Mouse (Mus musculus) stomach, embryonic 14.5 days (tissue): ENCODE data around the gene Ctla4. TPM values are rescaled to one million over a fixed set of nuclear protein-coding genes. Genes with fewer than 3 reads are reported as not detected.

Experiments
- ATAC-seq: fragments of 200-750 bp; cut with Nextera tagmentation; 2 replicates; pipeline ENCODE4 v1.8.0; 2017; ENCODE audit warnings: low read depth, moderate TSS enrichment; ENCODE audit not compliant: insufficient number of reproducible peaks, insufficient read depth, low FRiP score
- H3K27ac ChIP-seq: fragments of 300-500 bp; sonication (generic); 2 replicates; pipeline ENCODE4 v1.5.1; 2014; ENCODE audit warnings: mild to moderate bottlenecking, low read length, moderate library complexity, mixed read lengths
- H3K27me3 ChIP-seq: fragments of 300-500 bp; sonication (generic); 2 replicates; pipeline ENCODE4 v1.6.1; 2014; ENCODE audit warnings: low read length, control low read depth, mixed read lengths; ENCODE audit not compliant: control insufficient read depth, insufficient read depth
- H3K36me3 ChIP-seq: fragments of 300-500 bp; sonication (generic); 2 replicates; pipeline ENCODE4 v1.6.1; 2014; ENCODE audit warnings: mild to moderate bottlenecking, control low read depth, low read length, moderate library complexity, mixed read lengths; ENCODE audit not compliant: control insufficient read depth, insufficient read depth
- H3K4me1 ChIP-seq: fragments of 300-500 bp; sonication (generic); 2 replicates; pipeline ENCODE4 v1.6.1; 2014; ENCODE audit warnings: low read length, control low read depth, mixed read lengths; ENCODE audit not compliant: control insufficient read depth, insufficient read depth
- H3K4me2 ChIP-seq: fragments of 300-500 bp; sonication (generic); replicated peaks from 2 replicates; pipeline ENCODE4 v1.6.1; 2014; ENCODE audit warnings: low read depth, low read length, control low read depth
- H3K4me3 ChIP-seq: fragments of 300-500 bp; sonication (generic); 2 replicates; pipeline ENCODE4 v1.5.1; 2014; ENCODE audit warnings: low read depth, low read length, control low read depth
- H3K9ac ChIP-seq: fragments of 300-500 bp; sonication (generic); replicated peaks from 2 replicates; pipeline ENCODE4 v1.6.1; 2014; ENCODE audit warnings: low read depth, mild to moderate bottlenecking, control low read depth, low read length, moderate library complexity, mixed read lengths
- H3K9me3 ChIP-seq: fragments of 300-500 bp; sonication (generic); 2 replicates; pipeline ENCODE4 v1.6.1; 2016; ENCODE audit warnings: low read depth, low read length, control low read depth; ENCODE audit not compliant: control insufficient read depth
- WGBS: fragments of 180-500 bp; shearing (Covaris S2); extraction: QIAGEN DNeasy Blood & Tissue Kit; methylation state at CpG from one replicate; pipeline ENCODE4 v1.1.7; 2014; 5-methylcytosine and 5-hydroxymethylcytosine counted together
- polyA plus RNA-seq: library from polyadenylated mRNA; unstranded; fragments of >200 nt; fragmentation: Nextera tagmentation; extraction: Ambion mirVana; gene quantifications from 2 replicates; pipeline ENCODE4 v1.2.1, GENCODE M21; 2014

The Ctla4 gene
- polyA plus RNA-seq, 1 experiment from 2014 or later: not detected

DNA sequence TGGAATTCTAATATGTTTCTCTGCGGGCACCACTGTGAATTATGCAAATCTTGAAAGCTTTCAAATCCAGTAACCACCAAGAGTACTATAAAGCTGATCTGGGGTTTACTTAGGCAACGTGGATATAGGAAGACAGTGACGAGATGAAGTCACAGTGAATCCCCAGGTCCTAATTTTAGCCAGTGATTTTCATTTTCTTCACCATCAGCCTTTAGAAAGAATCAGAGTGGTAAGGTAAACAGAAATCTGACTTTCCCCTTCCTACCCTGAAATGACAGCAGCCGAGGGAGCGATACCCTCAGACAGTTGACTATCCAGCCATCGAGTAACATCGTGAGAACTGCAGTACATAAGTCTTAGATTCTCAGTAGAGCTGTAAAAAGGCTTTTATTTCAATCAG lies 16.3 kb downstream of the Ctla4 start:
- H3K27me3 ChIP-seq: no peaks in the 10 kb centered on the region
- H3K9me3 ChIP-seq: no peaks in the 10 kb centered on the region
- H3K4me1 ChIP-seq: no peaks in the 10 kb centered on the region
- H3K9ac ChIP-seq: no peak overlapping the region
- no peaks in the 10 kb centered on the region for H3K36me3 ChIP-seq
- no peak overlapping the region for H3K27ac ChIP-seq
- WGBS: 90% methylated on average over 7 of the region's 7 CpGs
- no peak for ATAC-seq
- no peak overlapping the region for H3K4me2 ChIP-seq
- H3K4me3 ChIP-seq: no peak overlapping the region

DNA sequence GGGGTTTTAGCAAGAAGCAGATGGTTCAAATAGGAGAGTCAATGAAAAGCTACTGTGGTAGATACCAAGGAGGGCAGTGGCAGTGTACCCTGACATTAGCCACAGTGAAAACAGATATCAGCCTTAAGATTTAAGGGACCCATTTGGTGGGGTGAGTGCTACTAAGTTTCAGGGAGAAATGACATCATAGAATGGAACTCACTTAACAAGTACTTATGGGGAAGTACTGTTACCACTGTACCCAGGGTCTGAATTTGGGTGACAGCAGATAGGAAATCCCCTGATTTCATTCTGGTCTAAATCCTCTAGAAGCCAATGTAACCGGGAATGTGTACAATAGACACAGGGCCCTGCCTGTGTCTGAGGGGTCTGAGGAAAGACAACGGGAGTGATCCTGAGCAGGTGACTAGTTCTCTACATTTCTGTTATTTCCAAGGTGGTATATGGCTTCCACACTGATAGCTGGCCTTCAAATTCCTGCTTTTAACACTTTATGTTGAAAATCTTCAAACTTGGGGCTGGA lies 17.7 kb downstream of the Ctla4 start:
- no peak overlapping the region for H3K4me2 ChIP-seq
- no peaks in the 10 kb centered on the region for H3K36me3 ChIP-seq
- no peak overlapping the region for H3K4me3 ChIP-seq
- no peak overlapping the region for H3K27ac ChIP-seq
- H3K27me3 ChIP-seq: no peaks in the 10 kb centered on the region
- H3K9ac ChIP-seq: no peak overlapping the region
- ATAC-seq: no peak
- WGBS: 95% methylated on average over 2 of the region's 2 CpGs
- no peaks in the 10 kb centered on the region for H3K9me3 ChIP-seq
- H3K4me1 ChIP-seq: no peaks in the 10 kb centered on the region

DNA sequence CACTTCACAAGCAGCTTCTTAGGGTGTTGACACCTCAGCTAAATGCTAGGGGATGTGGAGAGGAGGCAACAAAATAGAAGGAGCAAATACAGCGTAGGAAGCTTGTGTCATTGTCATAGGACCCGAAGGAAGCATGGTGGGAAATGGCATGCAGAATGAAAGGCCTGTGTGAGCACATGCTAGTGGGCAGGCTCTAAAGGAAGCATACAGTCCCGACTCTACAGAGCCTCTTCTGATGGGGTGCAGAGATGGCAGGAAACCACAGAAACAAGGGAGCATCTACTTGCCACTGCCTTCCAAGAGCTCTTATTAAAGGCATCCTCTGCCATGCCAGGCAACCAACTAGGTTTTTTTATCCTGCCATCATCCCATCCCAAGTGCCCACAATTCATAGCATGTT lies 20.7 kb downstream of the Ctla4 start:
- no peak overlapping the region for H3K4me2 ChIP-seq
- ATAC-seq: no peak
- WGBS: 88% methylated on average over 3 of the region's 3 CpGs
- H3K9ac ChIP-seq: no peak overlapping the region
- no peaks in the 10 kb centered on the region for H3K36me3 ChIP-seq
- no peaks in the 10 kb centered on the region for H3K4me1 ChIP-seq
- no peak overlapping the region for H3K27ac ChIP-seq
- H3K4me3 ChIP-seq: no peak overlapping the region
- H3K9me3 ChIP-seq: no peaks in the 10 kb centered on the region
- no peaks in the 10 kb centered on the region for H3K27me3 ChIP-seq

DNA sequence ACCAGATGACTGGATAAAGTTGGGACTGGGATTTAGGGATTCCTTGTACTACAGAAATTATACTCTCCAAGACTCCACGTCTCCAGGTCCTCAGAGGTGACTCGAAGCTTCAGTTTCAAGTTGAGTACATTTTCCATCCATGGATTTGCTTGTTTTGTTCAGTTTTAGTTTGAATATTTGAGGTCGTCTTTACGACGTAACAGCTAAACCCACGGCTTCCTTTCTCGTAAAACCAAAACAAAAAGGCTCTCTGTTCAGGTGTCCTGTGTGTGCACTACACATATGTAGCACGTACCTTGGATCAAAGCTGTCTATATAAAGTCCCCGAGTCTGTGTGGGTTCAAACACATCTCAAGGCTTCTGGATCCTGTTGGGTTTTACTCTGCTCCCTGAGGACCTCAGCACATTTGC lies 22.0 kb downstream of the Ctla4 start:
- H3K4me2 ChIP-seq: no peak overlapping the region
- no peak overlapping the region for H3K4me3 ChIP-seq
- ATAC-seq: no peak
- no peaks in the 10 kb centered on the region for H3K4me1 ChIP-seq
- no peaks in the 10 kb centered on the region for H3K27me3 ChIP-seq
- H3K9me3 ChIP-seq: no peaks in the 10 kb centered on the region
- H3K9ac ChIP-seq: no peak overlapping the region
- no peak overlapping the region for H3K27ac ChIP-seq
- no peaks in the 10 kb centered on the region for H3K36me3 ChIP-seq
- 85% methylated on average over 9 of the region's 9 CpGs for WGBS

DNA sequence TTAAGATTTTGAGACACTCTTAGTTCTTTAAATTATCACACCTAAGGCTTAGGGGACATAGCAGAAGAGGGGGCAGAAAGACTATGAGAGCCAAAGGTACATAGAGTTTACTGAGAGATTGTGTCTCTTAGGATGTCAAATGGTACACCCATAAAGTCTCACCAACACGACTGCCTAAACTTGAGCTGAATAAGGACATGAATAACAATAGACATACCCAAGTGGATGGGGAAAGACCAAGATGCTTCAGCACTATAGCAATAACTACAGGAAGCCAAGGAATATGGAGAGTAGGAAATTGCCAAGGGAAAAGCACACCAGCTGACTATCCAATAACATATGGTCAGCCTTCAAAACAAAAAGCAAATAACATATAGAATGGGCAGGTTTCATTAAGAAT lies 22.9 kb downstream of the Ctla4 start:
- Histone ChIP-seq H3K27ac (no peak overlapping the region), H3K4me3 (no peak overlapping the region), H3K9ac (no peak overlapping the region), H3K4me1 (no peaks in the 10 kb centered on the region), H3K36me3 (no peaks in the 10 kb centered on the region), H3K9me3 (no peaks in the 10 kb centered on the region), H3K27me3 (no peaks in the 10 kb centered on the region), H3K4me2 (no peak overlapping the region)
- WGBS: 63% methylated on average over 1 of the region's 1 CpGs
- ATAC-seq: no peak

DNA sequence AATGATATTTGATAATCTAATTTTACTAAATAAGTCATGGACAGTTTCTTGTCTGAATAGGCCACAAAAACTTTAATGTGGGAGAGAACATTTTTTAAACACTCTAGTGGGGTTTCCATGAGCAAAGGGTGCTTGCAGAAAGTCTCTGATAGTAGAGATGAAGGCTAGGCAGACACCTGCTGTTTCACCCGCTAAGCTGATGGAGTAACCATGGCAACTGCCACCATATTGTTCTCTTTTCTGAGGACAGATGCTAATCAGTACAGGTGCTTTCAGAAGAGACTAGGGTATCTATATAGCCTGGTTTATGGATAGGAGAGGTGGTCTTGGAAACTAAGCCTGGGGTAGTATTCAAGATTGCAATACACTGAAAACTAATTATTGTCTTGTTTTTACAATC lies 24.0 kb downstream of the Ctla4 start:
- H3K9ac ChIP-seq: no peak overlapping the region
- H3K27me3 ChIP-seq: no peaks in the 10 kb centered on the region
- no peaks in the 10 kb centered on the region for H3K4me1 ChIP-seq
- H3K9me3 ChIP-seq: no peaks in the 10 kb centered on the region
- H3K4me2 ChIP-seq: no peak overlapping the region
- H3K36me3 ChIP-seq: no peaks in the 10 kb centered on the region
- no peak for ATAC-seq
- H3K4me3 ChIP-seq: no peak overlapping the region
- WGBS: 52% methylated on average over 1 of the region's 1 CpGs
- no peak overlapping the region for H3K27ac ChIP-seq

DNA sequence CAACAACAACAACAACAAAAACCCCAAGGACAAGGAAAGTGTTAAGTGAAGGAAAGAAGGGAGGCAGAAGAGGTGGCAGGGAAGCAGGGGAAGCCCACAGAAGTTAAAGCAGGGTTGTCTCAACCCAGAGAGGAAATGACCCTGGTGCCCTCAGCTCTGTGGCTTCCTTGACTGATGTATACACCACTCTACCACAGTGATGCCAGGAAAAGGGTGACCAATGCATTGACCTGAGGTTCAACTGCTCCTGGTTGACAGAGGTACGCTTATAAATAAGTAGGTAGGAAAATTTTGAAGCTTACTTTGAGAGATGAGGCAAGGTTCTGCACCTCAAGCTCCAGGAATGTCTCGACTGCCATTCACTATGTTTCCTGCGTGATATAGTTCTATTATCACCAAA lies 24.8 kb downstream of the Ctla4 start:
- no peak for ATAC-seq

DNA sequence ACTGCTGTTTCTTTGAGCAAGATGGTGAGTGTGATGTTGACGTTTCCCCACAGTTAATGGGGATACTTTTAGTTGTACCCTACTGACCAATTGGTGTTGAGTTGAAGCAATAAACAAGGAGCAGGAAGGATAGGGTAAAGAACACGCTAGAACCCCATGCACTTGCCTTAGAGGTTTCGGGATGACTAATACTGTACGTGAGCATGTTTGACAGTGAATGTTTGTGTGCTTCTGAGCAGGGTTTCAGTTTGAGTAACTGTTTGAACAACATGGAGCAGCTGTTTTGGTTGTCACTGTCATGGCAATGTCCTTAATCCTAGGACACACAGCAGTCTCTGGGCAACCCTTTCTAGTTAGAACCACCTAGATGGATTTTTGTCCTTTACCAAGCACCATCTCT lies 26.5 kb downstream of the Ctla4 start:
- ATAC-seq: no peak
- Histone ChIP-seq H3K9ac (no peak overlapping the region), H3K4me3 (no peak overlapping the region), H3K9me3 (no peaks in the 10 kb centered on the region), H3K27ac (no peak overlapping the region), H3K27me3 (no peaks in the 10 kb centered on the region), H3K4me2 (no peak overlapping the region), H3K4me1 (0 out of 2 replicates have a peak, but pooled peaks cover 9% of the 10 kb centered on the region), H3K36me3 (no peaks in the 10 kb centered on the region)
- 83% methylated on average over 4 of the region's 4 CpGs for WGBS

More for the DNA sequence above, 24.8 kb downstream of the Ctla4 start:
- H3K36me3 ChIP-seq: no peaks in the 10 kb centered on the region
- H3K27ac ChIP-seq: no peak overlapping the region
- H3K27me3 ChIP-seq: no peaks in the 10 kb centered on the region
- H3K9me3 ChIP-seq: no peaks in the 10 kb centered on the region
- H3K4me3 ChIP-seq: no peak overlapping the region
- H3K4me1 ChIP-seq: 0 out of 2 replicates have a peak, but pooled peaks cover 4% of the 10 kb centered on the region
- no peak overlapping the region for H3K4me2 ChIP-seq
- 88% methylated on average over 3 of the region's 3 CpGs for WGBS
- H3K9ac ChIP-seq: no peak overlapping the region

DNA sequence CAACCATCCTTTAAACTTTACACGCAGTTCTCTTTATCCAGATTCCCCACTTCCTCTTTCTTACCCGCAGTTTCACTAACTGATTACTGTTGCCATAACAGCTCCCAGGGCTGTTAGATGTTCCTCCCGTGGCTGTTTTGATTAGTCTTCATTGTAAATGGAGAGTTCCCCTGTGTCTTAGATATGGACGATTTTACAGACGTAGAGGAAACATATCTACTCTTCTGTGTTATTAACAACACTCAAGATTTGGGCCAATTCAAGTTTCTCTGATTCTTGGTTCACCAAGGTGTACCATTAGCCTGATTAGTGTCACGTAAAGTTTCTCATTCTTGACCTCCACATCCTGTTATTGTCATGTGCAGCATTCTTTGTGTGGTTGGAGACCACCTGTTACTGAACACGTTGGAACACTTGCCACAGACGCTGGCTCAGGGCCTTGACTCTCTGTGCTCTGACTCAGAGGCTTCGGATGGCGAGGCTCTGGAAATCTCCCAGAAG lies 29.5 kb downstream of the Ctla4 start:
- Histone ChIP-seq H3K36me3 (no peaks in the 10 kb centered on the region), H3K4me2 (no peak overlapping the region), H3K9ac (no peak overlapping the region), H3K9me3 (no peaks in the 10 kb centered on the region), H3K4me1 (peaks cover 13% of the 10 kb centered on the region; the same call in 1 of the 2 replicates), H3K27ac (no peak overlapping the region), H3K4me3 (no peak overlapping the region), H3K27me3 (no peaks in the 10 kb centered on the region)
- ATAC-seq: no peak
- 44% methylated on average over 10 of the region's 10 CpGs for WGBS
